Mouse (Mus musculus): ENCODE measurements around the gene Ttc16.

GRCm38 (mm10) chr2:32710425-32710824, 65.0 kb downstream of the Ttc16 start:
- TF ChIP-seq POLR2A (IDR thresholded peaks at IDR 0.05; ENCODE audit: low read depth, low read length) (no peak), CTCF (IDR thresholded peaks at IDR 0.05; ENCODE audit: extremely low read depth, insufficient read length, insufficient replicate concordance, low read depth, low read length) (no peak)
